Mouse (Mus musculus): ENCODE results near the gene E330021D16Rik.

DNA sequence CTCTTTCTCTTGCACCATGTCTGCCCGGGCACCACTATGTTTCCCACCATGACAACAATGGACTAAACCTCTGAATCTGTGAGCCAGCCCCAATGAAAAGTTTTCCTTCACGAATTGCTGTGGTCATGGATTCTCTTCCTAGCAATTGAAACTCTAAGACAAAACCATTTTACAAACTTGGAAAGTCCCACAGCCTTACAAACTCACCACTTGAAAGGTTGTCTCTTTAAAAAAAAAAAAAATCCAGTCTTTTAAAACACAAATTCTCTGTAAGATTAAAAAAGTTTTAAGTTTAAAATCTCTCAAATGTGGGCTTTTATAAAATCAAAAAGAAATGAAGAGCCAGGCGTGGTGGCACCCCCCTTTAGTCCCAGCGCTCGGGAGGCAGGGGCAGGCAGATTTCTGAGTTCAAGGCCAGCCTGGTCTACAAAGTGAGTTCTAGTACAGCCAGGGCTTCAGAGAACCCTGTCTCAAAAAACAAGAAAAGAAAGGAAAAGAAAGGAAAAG lies 1.5 kb downstream of the E330021D16Rik start:
- TF ChIP-seq CTCF (IDR thresholded peaks at IDR 0.05; ENCODE audit: borderline replicate concordance, extremely low read depth, insufficient read depth, insufficient read length) = no peak
- no peak for TF ChIP-seq POLR2A (IDR thresholded peaks at IDR 0.05; ENCODE audit: borderline replicate concordance, extremely low read depth, insufficient read depth, insufficient read length, poor library complexity, severe bottlenecking)

All from brain, embryonic 14.5 days (tissue).